Mouse (Mus musculus) liver, adult 2 months (tissue): ENCODE results near the gene Aimp2.

Experiments
- CTCF ChIP-seq: fragments of 200-500 bp; IDR thresholded peaks from 2 replicates; pipeline ENCODE4 v1.5.1; 2011; ENCODE audit warnings: low read depth, low read length, control low read depth
- POLR2A ChIP-seq: fragments of 200-500 bp; IDR thresholded peaks from 2 replicates; pipeline ENCODE4 v1.6.1; 2011; ENCODE audit warnings: low read length, control low read depth; ENCODE audit not compliant: insufficient read depth; ENCODE audit errors: extremely low read depth

GRCm38 (mm10) chr5:143916221-143916620 lies 6.6 kb upstream of the Aimp2 start:
- no peak for TF ChIP-seq CTCF
- no peak for TF ChIP-seq POLR2A
